Comparison of ENCODE assay signal across 26 mouse cellular contexts in the genomic region with DNA sequence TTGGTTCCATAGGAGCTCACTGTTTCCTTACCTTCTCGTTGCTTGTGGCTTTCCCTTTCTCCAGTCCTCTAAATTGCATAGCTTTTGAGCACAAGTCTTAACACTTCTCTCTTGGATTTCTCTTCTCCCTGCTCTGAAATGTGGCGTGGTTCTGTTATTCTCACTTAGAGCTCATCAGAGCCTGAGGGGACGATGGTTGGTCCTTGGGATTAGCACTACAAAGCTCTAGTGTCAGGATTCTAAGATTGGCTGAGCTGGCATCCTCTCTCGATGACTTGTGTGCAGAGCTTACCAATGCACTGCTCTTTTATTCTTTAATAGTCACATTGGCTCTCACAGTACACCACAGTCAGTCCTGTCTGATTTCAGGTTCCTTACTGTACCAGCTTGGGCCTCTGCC. TPM values are rescaled to one million over a fixed set of nuclear protein-coding genes. Genes with fewer than 3 reads are reported as not detected.
A peak's percentile ranks its signal among the peaks of the same experiment; 100 is the strongest.
DNase-seq lines count a peak whose midpoint lies in the region; ATAC-seq and TF ChIP-seq lines count a peak whose summit lies in the region.
"Had no signal": no experiment of that assay in that cellular context is flagged by ENCODE, and none has a peak within 500 bp of the region (broad histone marks: within the 10 kb centered on the region; RNA-seq: fewer than 3 reads in every experiment).

No protein-coding gene starts in this region.

- WGBS in forebrain, postnatal 0 days, result 72% methylated on average over 4 of the region's 4 CpGs
- WGBS in forebrain, embryonic 11.5 days, result 87% methylated on average over 4 of the region's 4 CpGs
- WGBS in neural tube, embryonic 15.5 days, result 80% methylated on average over 4 of the region's 4 CpGs

- no peak for TF ChIP-seq CTCF in forebrain, postnatal 0 days (IDR thresholded peaks at IDR 0.05; ENCODE audit: low read depth)
- TF ChIP-seq CTCF in layer of hippocampus, adult 2 months (conservative IDR thresholded peaks at IDR 0.05), result no peak

- ATAC-seq in forebrain, postnatal 0 days, result peak; percentile 29
- no peak for ATAC-seq in forebrain, embryonic 11.5 days (replicated peaks; ENCODE audit: low FRiP score)
- no peak for ATAC-seq in neural tube, embryonic 15.5 days (ENCODE audit: low FRiP score)
- ATAC-seq: intestine, embryonic 15.5 days had no signal

- no peaks in the 10 kb centered on the region for H3K27me3 ChIP-seq in forebrain, postnatal 0 days (ENCODE audit: insufficient read depth, low read length)
- no peaks in the 10 kb centered on the region for H3K27me3 ChIP-seq in forebrain, embryonic 11.5 days (ENCODE audit: control insufficient read depth, insufficient read depth, low read length)
- H3K27me3 ChIP-seq in neural tube, embryonic 15.5 days (replicated peaks), result no peaks in the 10 kb centered on the region
- H3K27me3 ChIP-seq: forebrain, embryonic 12.5 days; intestine, embryonic 15.5 days; limb, embryonic 15.5 days; liver, embryonic 15.5 days; lung, embryonic 15.5 days; megakaryocyte, embryonic 14.5 days; neural tube, embryonic 12.5 days; stomach, embryonic 15.5 days had no signal

- H3K4me2 ChIP-seq in forebrain, postnatal 0 days (ENCODE audit: low read depth), result no peak overlapping the region
- no peak overlapping the region for H3K4me2 ChIP-seq in forebrain, embryonic 11.5 days (ENCODE audit: low read depth, low read length, severe bottlenecking)
- no peak overlapping the region for H3K4me2 ChIP-seq in neural tube, embryonic 15.5 days
- H3K4me2 ChIP-seq: forebrain, embryonic 12.5 days; intestine, embryonic 15.5 days; limb, embryonic 15.5 days; liver, embryonic 15.5 days; lung, embryonic 15.5 days; neural tube, embryonic 12.5 days; stomach, embryonic 15.5 days had no signal

- no peak overlapping the region for H3K9ac ChIP-seq in forebrain, postnatal 0 days
- no peak overlapping the region for H3K9ac ChIP-seq in forebrain, embryonic 11.5 days (ENCODE audit: low read length)
- H3K9ac ChIP-seq in neural tube, embryonic 15.5 days (replicated peaks), result no peak overlapping the region
- H3K9ac ChIP-seq: forebrain, embryonic 12.5 days; intestine, embryonic 15.5 days; limb, embryonic 15.5 days; liver, embryonic 15.5 days; lung, embryonic 15.5 days; neural tube, embryonic 12.5 days; stomach, embryonic 15.5 days had no signal

- H3K4me3 ChIP-seq in forebrain, postnatal 0 days (ENCODE audit: low read depth, low read length), result no peak overlapping the region
- H3K4me3 ChIP-seq in forebrain, embryonic 11.5 days (ENCODE audit: low read depth, low read length), result no peak overlapping the region
- H3K4me3 ChIP-seq in layer of hippocampus, adult 2 months, result no peak overlapping the region
- no peak overlapping the region for H3K4me3 ChIP-seq in neural tube, embryonic 15.5 days (replicated peaks)
- H3K4me3 ChIP-seq: forebrain, embryonic 12.5 days; heart, embryonic 10.5 days; intestine, embryonic 15.5 days; limb, embryonic 15.5 days; liver, embryonic 15.5 days; lung, embryonic 15.5 days; megakaryocyte, embryonic 14.5 days; neural tube, embryonic 12.5 days; stomach, embryonic 15.5 days had no signal

- no peaks in the 10 kb centered on the region for H3K4me1 ChIP-seq in forebrain, postnatal 0 days (ENCODE audit: insufficient read depth)
- H3K4me1 ChIP-seq in forebrain, embryonic 11.5 days (replicated peaks; ENCODE audit: control insufficient read depth, insufficient read depth, low read length), result no peaks in the 10 kb centered on the region
- peaks cover 13% of the 10 kb centered on the region; the same call in 1 of the 2 replicates for H3K4me1 ChIP-seq in neural tube, embryonic 15.5 days
- H3K4me1 ChIP-seq: forebrain, embryonic 12.5 days; heart, embryonic 10.5 days; intestine, embryonic 15.5 days; limb, embryonic 15.5 days; liver, embryonic 15.5 days; lung, embryonic 15.5 days; neural tube, embryonic 12.5 days had no signal

- DNase-seq in forebrain, postnatal 0 days, result no peak
- no peak for DNase-seq in forebrain, embryonic 11.5 days (ENCODE audit: low spot score)
- no peak for DNase-seq in layer of hippocampus, adult 2 months (ENCODE audit: low spot score in 2 of 2)
- DNase-seq in layer of hippocampus, adult 8-10 months (ENCODE audit: low spot score in 2 of 2), result no peak
- DNase-seq in brain, adult 2 months (ENCODE audit: low read depth, low spot score), result peak; percentile 39
- DNase-seq in adrenal gland, postnatal 36 days, result no peak
- DNase-seq: adrenal gland, postnatal 10 days; cerebellum, adult 9-10 months; kidney, postnatal 25 days; layer of hippocampus, adult 9-11 months; left cerebral cortex, postnatal 4 days; lung, postnatal 36 days; right cerebral cortex, adult 18-20 months; right cerebral cortex, postnatal 4 days; thymus, adult 18-20 months; thymus, postnatal 4 days had no signal

- H3K36me3 ChIP-seq in forebrain, postnatal 0 days (ENCODE audit: insufficient read depth), result peaks cover 61% of the 10 kb centered on the region
- peaks cover 24% of the 10 kb centered on the region; the same call in 1 of the 2 replicates for H3K36me3 ChIP-seq in forebrain, embryonic 11.5 days (ENCODE audit: control insufficient read depth, insufficient read depth, low read length)
- peaks cover 43% of the 10 kb centered on the region for H3K36me3 ChIP-seq in neural tube, embryonic 15.5 days

- H3K9me3 ChIP-seq in forebrain, postnatal 0 days (ENCODE audit: low read length), result no peaks in the 10 kb centered on the region
- H3K9me3 ChIP-seq in forebrain, embryonic 11.5 days (ENCODE audit: control insufficient read depth, low read length), result no peaks in the 10 kb centered on the region
- H3K9me3 ChIP-seq in neural tube, embryonic 15.5 days (replicated peaks), result no peaks in the 10 kb centered on the region
- H3K9me3 ChIP-seq: forebrain, embryonic 12.5 days; heart, embryonic 10.5 days; intestine, embryonic 15.5 days; limb, embryonic 15.5 days; liver, embryonic 15.5 days; lung, embryonic 15.5 days; megakaryocyte, embryonic 14.5 days; neural tube, embryonic 12.5 days; stomach, embryonic 15.5 days had no signal

- peak overlapping the region; percentile 15; the same call in 1 of the 2 replicates for H3K27ac ChIP-seq in forebrain, postnatal 0 days (ENCODE audit: low read depth, low read length)
- no peak overlapping the region for H3K27ac ChIP-seq in forebrain, embryonic 11.5 days (ENCODE audit: low read depth, low read length)
- H3K27ac ChIP-seq in layer of hippocampus, adult 2 months, result peak overlapping the region; percentile 80
- peak overlapping the region; percentile 29; the same call in 1 of the 2 replicates for H3K27ac ChIP-seq in neural tube, embryonic 15.5 days (replicated peaks)
- H3K27ac ChIP-seq: forebrain, embryonic 12.5 days; heart, embryonic 10.5 days; intestine, embryonic 15.5 days; limb, embryonic 15.5 days; liver, embryonic 15.5 days; lung, embryonic 15.5 days; neural tube, embryonic 12.5 days; stomach, embryonic 15.5 days had no signal

RNA-seq across cellular contexts. Expression of gene Sdc3, which starts 48.3 kb away (rescaled TPM):
- total RNA-seq in forebrain, postnatal 0 days (2014; rRNA removed), result 318 and 421 TPM in 2 replicates
- polyA plus RNA-seq in forebrain, postnatal 0 days (2015; fragmentation: Nextera tagmentation; extraction: Ambion mirVana), result 159 and 204 TPM in 2 replicates
- polyA plus RNA-seq in forebrain, embryonic 11.5 days (2014; fragmentation: Nextera tagmentation; extraction: Ambion mirVana), result 19.4 and 19.5 TPM in 2 replicates
- total RNA-seq in layer of hippocampus, adult 2 months (2021), result 100 to 1,000 TPM; 130 to 140 TPM
- total RNA-seq in layer of hippocampus, adult 8-10 months (2022), result 100 to 1,000 TPM; 146 to 169 (median 150) TPM
- polyA plus RNA-seq in neural tube, embryonic 15.5 days (2015; fragmentation: Nextera tagmentation; extraction: Ambion mirVana), result 117 and 130 TPM in 2 replicates
- 100 to 1,000 TPM; 294 to 435 TPM for total RNA-seq in adrenal gland, postnatal 36 days (2021)
